Mouse (Mus musculus): ENCODE measurements around the gene Myom1. TPM values are rescaled to one million over a fixed set of nuclear protein-coding genes. Genes with fewer than 3 reads are reported as not detected.

Myom1 gene
- total RNA-seq, 2 experiments from 2014 or later, result 1.9 to 3.3 TPM

DNA sequence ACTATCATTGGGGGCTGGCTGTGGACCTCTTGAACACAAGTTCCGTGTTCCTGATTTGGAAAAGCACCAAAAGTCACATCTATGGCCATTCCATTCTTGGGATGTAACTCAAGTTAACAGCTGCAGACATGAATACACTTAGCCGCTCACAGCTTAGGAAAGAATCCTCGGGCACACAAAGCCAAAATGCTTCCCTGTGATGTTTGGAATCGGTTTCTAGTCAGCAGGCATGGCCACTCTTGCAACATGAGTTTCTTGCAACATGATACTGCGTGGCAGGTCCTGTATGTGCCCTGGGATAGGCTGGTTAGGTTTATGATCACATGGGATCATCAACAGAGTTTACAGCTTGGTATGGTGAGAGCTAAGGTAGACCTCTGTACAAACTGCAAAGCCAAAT lies 91.4 kb downstream of the Myom1 start:
- no peak for DNase-seq (ENCODE audit: extremely low spot score in 1 of 2, low spot score in 1 of 2)

DNA sequence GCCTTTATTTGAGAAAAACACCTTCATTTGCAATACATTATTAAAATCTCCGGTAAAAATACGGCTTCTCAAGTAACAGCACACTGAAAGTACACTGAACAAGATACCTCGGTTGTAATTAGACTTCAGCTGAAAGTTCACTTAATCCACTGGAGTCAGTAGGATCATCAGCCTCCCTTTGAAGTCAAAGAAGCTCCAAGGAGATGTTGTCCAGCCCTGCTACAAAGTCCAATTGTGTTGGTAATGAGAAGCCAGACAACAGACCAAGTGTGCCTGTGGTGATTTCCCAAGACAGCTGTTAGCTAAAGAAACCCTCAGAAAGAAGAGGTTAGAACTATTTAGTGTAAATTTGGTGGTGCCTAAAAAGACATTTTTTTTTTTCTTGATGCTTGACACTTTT lies 92.0 kb downstream of the Myom1 start:
- no peak for DNase-seq (ENCODE audit: extremely low spot score in 1 of 2, low spot score in 1 of 2)

DNA sequence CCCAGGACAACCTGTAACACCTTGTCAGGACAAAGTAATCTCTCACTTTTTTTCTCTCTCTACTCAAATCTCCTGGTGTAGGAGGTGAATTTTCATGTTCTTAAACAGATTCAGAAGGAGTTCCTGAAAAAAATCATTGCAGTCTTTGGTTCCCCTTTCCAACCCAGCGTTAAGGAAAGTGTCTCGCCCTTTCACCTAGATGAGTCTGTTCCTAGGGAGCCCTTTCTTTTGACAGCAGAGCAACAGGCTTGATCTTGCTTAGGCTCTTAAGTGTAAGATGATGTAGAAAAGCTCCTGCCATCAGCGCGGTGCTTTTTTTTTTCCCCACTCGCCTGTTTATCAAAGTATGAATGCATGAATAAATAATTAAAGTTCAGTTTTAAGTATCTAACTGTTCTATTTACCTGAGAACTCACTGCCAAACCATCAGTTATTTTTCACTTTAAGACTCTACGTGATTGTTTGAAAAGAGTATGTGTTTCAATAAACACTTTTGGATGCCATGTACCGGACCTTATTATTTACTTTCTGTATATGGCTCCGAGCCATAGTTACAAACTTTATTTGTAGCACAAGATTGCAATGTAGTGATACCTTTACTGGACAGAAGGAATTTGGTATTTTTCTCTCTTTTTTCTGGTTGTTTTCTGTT lies 94.2 kb downstream of the Myom1 start:
- no peak for DNase-seq (ENCODE audit: extremely low spot score in 1 of 2, low spot score in 1 of 2)

DNA sequence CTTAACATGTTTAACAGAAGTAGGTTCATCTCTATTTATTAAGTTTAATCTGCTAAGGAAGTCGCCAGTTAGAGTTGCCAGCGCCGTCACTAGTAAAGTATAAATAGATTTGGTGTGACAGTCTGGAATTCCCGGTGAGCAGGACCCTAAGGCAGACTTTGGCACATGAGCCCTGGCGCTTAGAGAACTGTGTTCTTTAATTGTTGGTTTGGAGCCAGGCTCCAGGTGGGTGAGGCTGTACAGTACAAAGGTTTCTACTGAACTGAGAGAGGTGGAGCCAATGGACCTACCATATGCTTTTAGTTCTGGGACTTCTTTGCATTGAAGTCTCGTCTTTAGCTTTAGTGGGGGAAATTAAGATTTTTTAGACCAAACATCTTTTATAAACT lies 94.8 kb downstream of the Myom1 start:
- DNase-seq (ENCODE audit: extremely low spot score in 1 of 2, low spot score in 1 of 2), result no peak

DNA sequence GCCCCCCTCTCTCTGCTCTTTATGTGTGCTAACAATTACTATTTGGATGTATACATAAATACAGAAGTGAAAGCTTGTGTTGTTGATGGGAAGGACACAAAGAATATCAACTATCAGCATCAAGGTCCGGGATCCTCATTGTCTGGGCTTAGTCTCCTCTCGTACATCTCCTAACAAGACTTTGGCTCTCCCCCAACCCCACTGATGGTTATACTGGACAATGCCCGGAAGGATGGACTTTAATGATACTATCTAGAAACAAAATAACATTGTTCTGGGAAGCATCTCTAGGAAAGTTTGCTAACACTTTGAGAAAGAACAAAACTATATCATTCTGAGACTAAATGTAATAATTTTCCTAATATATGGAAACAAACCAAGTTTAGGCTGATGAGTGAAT lies 96.2 kb downstream of the Myom1 start:
- no peak for DNase-seq (ENCODE audit: extremely low spot score in 1 of 2, low spot score in 1 of 2)

DNA sequence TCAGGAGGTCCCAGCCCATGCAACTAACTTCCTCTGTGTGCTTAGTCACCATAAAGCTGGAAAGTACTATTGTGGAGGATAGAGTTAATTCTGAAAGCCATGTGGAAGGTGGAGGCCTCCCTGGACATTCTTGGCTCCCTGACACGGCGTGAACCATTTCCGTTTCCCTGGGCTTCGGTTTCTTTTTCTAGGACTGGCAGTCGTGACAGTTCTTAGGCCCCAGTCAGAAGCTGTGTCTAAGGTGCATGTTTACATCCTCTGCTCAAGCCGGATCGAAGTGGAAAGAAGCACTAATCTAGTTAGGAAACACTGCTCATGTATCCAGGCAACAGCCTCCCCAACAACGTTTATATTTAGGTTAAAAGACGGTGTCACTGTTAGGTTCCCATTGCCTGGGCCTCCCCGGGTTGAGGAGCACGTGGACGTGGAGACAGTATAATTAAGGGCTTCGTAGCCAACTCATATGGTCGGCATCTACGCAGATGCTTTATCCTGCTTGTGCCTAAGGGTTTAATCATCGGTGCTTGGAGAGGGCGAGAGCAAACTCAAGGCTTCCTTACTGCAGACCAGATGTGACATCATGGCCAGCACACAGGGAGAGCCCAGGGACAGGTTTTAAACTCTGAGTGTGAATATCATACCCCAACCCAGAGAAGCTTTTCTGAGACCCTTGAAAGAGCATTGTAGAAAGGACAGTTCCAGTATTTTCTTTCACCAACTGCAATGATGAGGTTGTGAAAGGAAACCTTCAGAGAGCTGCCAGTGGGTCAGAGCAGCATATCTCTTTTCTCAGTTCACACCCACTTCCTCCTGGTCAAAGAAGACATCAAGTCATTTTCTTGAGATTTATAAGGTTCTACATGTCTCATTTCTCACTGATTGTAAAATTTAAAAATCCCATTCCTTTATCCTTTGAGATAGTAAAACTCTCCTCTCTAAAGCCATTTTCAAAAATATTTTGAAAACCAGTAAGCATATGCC lies 100.4 kb downstream of the Myom1 start:
- no peak for DNase-seq (ENCODE audit: extremely low spot score in 1 of 2, low spot score in 1 of 2)

DNA sequence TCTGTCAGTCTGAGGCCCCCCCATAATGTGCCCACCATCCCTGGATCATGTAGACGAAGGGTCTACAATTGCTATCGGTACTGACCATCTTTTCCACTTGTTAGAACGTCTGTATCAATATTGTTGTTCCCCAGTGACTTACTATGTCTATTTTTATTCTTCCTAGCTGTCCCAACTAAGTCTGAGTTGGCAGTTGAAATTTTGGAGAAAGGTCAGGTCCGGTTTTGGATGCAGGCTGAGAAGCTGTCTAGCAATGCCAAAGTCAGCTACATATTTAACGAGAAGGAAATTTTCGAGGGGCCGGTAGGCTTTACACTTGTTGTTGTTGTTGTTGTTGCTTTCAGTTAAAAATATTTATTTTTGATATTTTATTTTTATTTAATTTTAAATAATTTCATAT lies 102.9 kb downstream of the Myom1 start:
- no peak for DNase-seq (ENCODE audit: extremely low spot score in 1 of 2, low spot score in 1 of 2)

DNA sequence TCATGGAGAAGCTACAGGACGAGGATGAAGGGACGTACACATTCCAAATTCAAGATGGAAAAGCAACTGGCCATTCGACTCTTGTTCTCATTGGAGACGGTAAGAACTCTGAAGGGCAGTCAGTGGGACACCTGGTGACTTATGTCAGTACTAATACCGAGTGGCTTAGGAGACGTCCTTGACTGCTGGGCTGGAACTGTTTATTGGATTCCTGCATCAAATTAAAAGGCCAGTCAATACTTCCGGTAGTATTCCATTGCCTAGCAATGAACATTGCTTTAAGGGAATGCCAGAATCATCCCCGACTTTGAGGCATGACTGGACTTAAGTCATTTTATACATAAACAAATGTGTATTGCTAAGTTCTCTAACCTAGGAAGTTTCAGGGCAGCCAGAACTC lies 103.8 kb downstream of the Myom1 start:
- DNase-seq (ENCODE audit: extremely low spot score in 1 of 2, low spot score in 1 of 2), result no peak

DNA sequence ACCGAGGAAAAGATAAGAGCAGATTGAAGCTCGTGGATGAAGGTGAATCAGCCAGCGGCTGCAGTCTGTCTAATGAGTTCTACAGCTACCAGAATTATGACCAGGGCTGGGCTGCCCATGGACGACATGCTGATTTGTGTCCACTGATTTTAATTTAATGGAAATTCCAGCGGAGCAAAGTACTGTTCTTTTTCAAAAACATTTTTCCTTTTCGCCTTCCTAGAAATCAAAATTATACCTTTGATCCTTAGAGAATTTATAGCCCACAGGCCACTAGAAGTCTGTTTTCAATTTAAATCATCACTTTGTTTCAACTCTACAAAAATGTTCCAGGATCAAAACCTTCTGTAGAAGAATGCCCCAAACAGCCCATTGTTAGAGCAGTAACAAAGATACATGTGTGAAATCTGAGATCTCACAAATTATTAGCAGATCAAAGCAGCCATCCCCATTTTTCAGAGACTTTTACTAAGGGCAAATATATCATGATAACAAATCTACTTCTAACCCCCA lies 108.4 kb downstream of the Myom1 start:
- no peak for DNase-seq (ENCODE audit: extremely low spot score in 1 of 2, low spot score in 1 of 2)

DNA sequence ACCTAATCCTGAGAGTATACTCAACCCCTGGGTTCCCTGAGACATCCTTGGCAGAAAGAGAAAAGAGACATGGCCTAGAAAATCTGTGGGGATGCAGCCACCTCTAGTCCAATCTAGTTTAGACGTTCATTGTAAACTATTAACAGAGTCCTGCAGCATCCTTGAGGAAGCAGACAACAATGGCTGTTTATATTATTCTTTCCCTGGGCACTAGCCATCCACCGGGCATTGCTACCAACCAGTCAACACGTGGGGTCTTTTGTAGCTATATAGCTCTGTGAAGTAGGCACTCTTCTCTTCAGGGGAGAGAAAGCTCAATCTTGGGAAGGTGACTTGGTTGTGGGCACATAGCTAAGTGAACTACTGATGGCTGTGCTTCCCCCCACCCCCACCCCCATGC lies 110.3 kb downstream of the Myom1 start:
- no peak for DNase-seq (ENCODE audit: extremely low spot score in 1 of 2, low spot score in 1 of 2)

DNA sequence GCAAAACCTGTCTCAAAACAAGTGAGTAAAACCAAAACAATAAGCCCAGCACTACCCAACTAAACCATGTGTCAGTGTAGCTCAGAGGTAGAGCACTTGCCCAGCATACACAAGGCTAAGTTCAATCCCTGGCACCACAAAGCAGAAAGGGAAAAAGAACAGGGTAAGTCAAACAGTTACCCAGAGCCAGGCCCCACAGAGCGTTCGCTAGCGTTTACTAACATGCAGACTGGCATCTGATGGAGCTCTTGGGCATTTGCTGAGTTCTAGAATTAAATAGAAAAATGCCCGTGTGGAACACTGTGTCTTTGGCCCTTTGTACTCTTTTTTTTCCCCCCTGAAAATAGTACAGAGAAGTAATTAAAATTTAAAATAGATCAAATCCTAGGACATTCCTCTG lies 111.8 kb downstream of the Myom1 start:
- no peak for DNase-seq (ENCODE audit: extremely low spot score in 1 of 2, low spot score in 1 of 2)

DNA sequence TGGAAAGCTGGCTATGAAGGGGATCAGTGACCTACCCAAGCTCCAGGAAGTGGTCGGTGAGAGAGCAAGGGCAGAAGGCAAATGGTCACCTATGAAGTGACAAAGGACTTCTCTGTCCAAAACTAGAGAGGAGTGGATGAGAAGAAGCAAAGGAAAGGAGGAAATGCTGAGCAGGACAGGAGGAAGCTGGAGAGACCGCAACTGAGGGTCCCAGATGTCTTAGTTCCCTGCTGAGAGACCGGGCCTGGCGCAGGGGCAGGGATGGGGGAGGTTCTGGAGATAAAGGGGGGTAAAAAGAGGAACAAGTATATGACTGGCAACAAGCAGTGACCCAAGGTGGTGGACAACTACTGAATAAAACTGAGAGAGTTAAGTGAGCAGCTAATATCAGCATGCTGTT lies 115.5 kb downstream of the Myom1 start:
- DNase-seq (ENCODE audit: extremely low spot score in 1 of 2, low spot score in 1 of 2), result no peak

DNA sequence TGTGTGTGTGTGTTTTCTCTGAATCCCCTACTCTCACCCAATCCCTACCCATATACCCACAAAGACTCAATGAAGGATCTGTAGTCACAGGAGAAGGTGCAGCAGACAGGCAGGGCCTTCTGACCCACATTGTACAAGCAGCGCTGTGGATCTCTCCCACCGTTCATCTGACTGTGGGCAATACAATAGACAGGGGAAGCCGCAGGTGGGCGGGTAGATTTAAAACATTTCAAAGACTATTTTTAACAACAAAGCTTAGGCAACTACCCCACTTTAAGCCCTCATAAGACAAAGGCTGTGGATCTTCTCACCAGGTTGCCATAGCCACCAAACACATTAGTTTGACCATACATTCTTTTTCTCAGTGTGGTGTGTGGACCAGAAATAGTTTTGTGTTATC lies 116.2 kb downstream of the Myom1 start:
- DNase-seq (ENCODE audit: extremely low spot score in 1 of 2, low spot score in 1 of 2), result no peak

DNA sequence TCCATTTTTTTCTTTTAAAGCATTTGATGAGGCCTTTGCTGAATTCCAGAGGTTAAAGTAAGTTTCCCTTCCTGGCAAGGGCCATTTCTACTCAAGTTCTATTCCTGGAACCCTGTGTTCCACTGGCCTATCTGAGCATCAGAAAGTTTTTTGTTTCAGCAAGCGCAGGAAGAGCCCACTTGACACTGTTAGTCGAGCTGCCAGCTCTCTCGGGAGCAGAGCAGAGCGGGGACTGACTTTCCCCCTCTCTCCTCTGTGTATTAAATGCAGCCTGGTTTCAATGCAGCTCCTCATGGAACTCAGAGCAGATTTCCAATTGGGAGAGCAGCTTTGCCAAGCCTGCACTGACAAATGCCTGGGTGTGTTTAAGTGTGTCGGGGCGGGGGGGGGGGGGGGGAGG lies 118.2 kb downstream of the Myom1 start:
- no peak for DNase-seq (ENCODE audit: extremely low spot score in 1 of 2, low spot score in 1 of 2)

DNA sequence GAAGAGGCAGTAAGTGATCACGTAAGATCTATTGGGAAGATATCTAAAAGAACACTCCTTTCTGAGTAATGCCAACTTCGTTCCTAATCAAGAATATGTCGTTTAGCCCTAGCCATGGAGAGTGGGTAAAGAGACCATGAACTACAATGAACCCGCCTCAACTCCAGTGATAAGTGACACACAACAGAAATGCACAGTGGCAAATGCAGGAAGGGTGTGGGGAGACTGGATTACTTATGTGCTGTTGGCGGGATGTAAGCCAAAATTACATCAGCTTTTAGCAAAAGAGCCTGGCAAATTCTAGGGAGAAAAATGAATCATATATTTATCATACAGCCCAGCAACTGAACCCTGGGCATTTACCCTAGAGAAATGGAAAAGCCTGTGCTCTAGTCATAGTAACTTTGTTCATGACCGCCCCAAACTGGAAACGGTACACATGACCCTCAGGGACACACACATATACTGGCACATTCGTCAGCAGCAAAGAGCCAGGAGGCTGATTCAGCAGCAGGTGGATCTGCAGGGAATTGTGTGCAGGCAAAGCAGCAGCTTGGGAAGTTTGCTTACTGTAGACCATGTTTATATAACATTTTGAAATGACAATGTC lies 121.7 kb downstream of the Myom1 start:
- no peak for DNase-seq (ENCODE audit: extremely low spot score in 1 of 2, low spot score in 1 of 2)

DNA sequence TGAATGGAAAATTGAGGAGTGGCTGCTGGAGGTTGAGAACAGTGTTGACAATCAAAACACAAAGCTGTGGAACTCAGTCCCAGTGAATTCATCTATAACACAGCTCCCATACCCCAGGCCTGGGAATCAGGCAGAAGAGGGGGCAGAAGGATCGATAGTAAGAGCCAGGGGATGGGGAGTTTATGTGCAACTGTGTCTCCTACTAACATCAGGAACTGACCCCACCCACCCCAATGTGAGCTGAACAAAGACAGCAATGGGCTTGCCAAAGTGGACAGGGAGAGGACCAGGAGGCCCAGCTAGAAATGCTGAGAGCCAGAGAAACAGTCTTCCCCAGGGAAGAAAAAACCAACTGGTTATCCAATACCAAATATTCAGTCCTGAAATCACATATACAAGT lies 122.2 kb downstream of the Myom1 start:
- no peak for DNase-seq (ENCODE audit: extremely low spot score in 1 of 2, low spot score in 1 of 2)

DNA sequence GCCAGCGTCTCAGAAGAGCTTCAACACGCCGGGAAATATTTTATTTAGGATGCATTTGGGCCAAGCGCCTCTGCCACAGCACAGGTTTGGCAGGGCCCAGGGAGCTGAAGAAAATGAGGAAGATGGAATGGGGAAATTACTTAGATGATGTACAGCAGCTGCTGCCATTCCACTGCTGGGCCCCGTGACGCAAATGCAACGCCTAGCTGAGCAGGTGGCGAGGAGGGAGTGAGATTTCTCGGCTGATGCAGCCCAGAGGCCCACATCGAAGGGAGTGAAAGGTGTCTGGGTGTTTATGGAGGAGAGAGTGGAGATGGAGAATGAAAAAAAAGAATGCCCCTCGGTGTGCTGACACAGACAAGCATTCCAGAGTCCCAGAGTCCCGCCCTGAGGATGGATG lies 123.1 kb downstream of the Myom1 start:
- no peak for DNase-seq (ENCODE audit: extremely low spot score in 1 of 2, low spot score in 1 of 2)

DNA sequence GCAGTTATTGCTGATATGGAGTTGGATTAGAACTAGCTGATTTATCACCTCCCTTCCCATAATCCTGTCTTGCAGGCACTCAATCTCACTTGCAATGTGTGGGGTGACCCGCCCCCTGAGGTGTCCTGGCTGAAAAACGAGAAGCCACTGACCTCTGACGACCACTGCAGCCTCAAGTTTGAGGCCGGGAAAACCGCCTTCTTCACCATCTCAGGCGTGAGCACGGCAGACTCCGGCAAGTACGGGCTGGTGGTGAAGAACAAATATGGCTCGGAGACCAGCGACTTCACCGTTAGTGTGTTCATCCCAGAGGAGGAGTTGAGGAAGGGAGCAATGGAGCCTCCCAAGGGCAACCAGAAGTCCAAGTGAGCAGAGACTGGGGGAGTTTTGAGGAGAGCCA lies 123.6 kb downstream of the Myom1 start:
- DNase-seq (ENCODE audit: extremely low spot score in 1 of 2, low spot score in 1 of 2), result no peak

DNA sequence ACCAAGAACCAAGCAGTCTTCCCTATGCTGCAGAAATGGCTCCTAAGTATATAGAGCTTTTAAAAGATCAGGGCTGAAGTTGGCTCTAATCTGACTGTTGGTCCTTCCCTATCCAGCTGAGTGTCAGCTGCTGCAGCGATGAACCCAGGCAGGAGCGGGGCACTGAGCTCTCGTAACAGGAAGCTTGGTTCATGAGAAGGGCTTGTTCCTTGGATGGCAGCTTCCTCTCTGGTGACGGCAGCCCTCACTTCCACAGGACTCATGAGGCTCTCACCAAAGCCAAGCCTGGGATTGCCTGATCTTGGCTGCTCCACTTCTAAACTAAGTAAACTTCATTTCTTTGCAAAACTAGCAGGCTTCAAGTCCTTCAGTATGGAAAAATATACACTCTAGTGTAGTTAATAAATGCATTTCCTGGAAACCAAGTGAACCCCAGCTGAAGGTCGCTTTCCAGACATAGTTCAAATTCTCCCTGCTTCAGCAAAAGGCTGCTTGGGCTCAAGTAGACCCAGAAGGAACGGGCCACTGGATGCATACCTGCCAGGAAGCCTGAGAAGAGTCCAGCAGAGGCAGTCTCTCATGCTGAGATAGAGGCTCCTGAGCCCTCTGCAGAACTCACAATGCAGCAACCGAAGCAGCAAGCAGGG lies 125.2 kb downstream of the Myom1 start:
- no peak for DNase-seq (ENCODE audit: extremely low spot score in 1 of 2, low spot score in 1 of 2)

DNA sequence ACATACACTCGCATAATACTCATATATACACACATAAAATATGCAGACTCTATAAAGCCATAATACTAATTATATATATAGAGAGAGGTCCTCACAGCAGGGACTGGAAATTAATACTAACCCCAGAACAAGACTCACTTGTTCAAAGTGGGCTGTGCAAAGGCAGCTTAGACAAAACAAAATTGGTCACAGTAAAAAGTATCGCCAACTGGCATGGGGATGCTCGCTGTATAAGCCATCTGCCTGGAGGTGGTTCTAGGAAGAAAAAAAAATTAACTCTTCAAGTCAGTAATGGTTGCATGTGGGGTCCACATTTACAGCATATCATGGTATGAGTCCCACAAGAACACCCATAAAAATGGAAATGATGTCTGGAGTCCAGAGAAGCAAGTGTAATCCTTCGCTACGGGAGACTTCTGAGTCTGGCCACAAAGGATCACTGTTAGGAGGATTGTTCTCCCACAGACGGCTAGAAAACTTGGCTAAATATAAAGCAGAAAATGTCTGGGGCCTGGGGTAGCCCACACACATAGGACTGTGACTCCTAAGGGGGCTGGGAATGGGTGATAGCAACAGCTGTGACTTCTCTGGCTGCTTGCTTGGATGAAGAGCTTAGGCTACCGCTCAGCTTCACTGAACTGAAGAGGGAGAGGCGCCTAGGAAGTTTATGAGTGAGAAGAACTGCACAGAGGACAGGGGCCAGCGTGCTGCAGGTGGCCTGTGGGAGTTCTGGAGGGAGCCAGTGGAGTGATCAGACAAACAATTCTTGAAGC lies 127.2 kb downstream of the Myom1 start:
- no peak for DNase-seq (ENCODE audit: extremely low spot score in 1 of 2, low spot score in 1 of 2)

All from layer of hippocampus, postnatal 25 days (tissue).